Mouse (Mus musculus): Measurements from ENCODE around the gene Prkar2a.

GRCm38 (mm10) chr9:108780959-108781358 lies 91.8 kb downstream of the Prkar2a start:
- TF ChIP-seq CTCF (IDR thresholded peaks at IDR 0.05; ENCODE audit: extremely low read depth, insufficient read length, insufficient replicate concordance, low read depth, low read length), result no peak
- TF ChIP-seq POLR2A (IDR thresholded peaks at IDR 0.05; ENCODE audit: low read depth, low read length), result no peak
